Mouse (Mus musculus) cerebellum, adult 2 months (tissue): ENCODE measurements around the gene Cwc22. TPM values are rescaled to one million over a fixed set of nuclear protein-coding genes. Genes with fewer than 3 reads are reported as not detected.

ENCODE experiments used
- DNase-seq, 2 experiments: peaks; one replicate each; pipeline ENCODE4 v3.0.0; 2021
- H3K27ac ChIP-seq: fragments of 200-500 bp; 2 replicates; pipeline ENCODE4 v1.5.1; 2012; ENCODE audit warnings: low read length, control low read depth, inconsistent platforms; ENCODE audit not compliant: insufficient read depth
- H3K27me3 ChIP-seq: fragments of 200-500 bp; 2 replicates; pipeline ENCODE4 v1.6.1; 2012; ENCODE audit warnings: inconsistent platforms, mild to moderate bottlenecking, low read length, moderate library complexity; ENCODE audit not compliant: control insufficient read depth, insufficient read depth
- H3K4me1 ChIP-seq: fragments of 200-500 bp; 2 replicates; pipeline ENCODE4 v1.6.1; 2011; ENCODE audit warnings: low read length; ENCODE audit not compliant: control insufficient read depth, insufficient read depth
- H3K4me3 ChIP-seq: fragments of 200-500 bp; replicated peaks from 2 replicates; pipeline ENCODE3; 2011; ENCODE audit warnings: mild to moderate bottlenecking, low read depth, low read length, control low read depth; ENCODE audit not compliant: insufficient read depth
- CTCF ChIP-seq: fragments of 200-500 bp; IDR thresholded peaks from 2 replicates; pipeline ENCODE4 v1.5.1; 2011; ENCODE audit warnings: low read depth, mild to moderate bottlenecking, control low read depth, low read length, moderate library complexity, borderline replicate concordance; ENCODE audit not compliant: insufficient read depth
- POLR2A ChIP-seq: fragments of 200-500 bp; IDR thresholded peaks from 2 replicates; pipeline ENCODE4 v1.6.1; 2011; ENCODE audit warnings: low read length, control low read depth, borderline replicate concordance; ENCODE audit not compliant: insufficient read depth
- WGBS: fragments of 180-500 bp; shearing (Covaris S2); methylation state at CpG from one replicate; pipeline ENCODE4 v1.1.7; 2018; 5-methylcytosine and 5-hydroxymethylcytosine counted together
- polyA plus RNA-seq: library from polyadenylated mRNA; depleted of rRNA; stranded (reverse); fragments of >200 nt; gene quantifications from 2 replicates; pipeline ENCODE4 v1.2.3, GENCODE M21; 2012

Cwc22 gene
- polyA plus RNA-seq, 1 experiment: 30.3 TPM

DNA sequence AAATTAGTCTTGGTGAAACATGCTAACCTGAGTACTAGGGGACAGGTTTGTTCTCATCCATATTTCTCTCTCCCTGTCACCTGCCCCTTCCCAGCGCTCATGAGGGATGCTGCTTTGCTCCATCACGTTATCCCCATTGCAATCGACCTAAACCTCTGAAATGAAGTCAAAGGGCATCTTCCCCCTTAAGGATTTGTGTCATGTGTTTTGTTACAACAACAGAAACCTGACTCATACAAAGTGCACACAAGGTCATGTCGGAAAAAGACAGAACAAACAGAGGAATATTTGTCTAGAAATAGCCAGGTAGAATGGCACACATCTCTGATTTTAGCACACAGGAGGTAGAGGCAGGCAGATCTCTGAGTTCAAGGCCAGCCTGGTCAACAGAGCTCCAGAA lies 38.0 kb upstream of the Cwc22 start:
- TF ChIP-seq CTCF (no peak), POLR2A (no peak)
- no peaks in the 10 kb centered on the region for H3K4me1 ChIP-seq
- no peak for DNase-seq
- no peaks in the 10 kb centered on the region for H3K27me3 ChIP-seq
- H3K4me3 ChIP-seq: no peak overlapping the region
- 77% methylated on average over 4 of the region's 4 CpGs for WGBS
- H3K27ac ChIP-seq: no peak overlapping the region

GRCm38 (mm10) chr2:77981826-77982225 lies 35.7 kb upstream of the Cwc22 start:
- Histone ChIP-seq H3K27ac (no peak overlapping the region), H3K4me3 (no peak overlapping the region), H3K4me1 (no peaks in the 10 kb centered on the region), H3K27me3 (no peaks in the 10 kb centered on the region)
- 80% methylated on average over 4 of the region's 4 CpGs for WGBS
- DNase-seq: no peak
- TF ChIP-seq CTCF (no peak), POLR2A (no peak)

DNA sequence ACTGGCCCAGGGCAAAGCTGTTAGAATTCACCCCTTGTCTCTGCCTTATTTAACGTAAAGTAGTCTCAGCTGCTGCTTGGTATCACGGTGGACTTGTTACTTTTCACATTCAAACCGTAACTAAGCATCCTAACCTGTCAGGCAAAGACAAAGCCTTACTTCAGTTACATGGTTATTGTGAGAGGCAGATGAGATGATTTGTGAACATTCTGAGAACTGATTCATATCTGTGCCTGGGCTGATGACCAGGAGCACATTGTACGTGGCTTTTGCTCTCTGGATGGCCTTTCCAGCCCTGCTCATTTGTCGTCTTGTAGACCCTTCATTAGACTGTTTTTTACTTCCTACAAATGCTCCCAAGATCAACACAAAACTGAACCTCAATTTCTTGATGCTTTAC lies 34.5 kb upstream of the Cwc22 start:
- H3K27ac ChIP-seq: no peak overlapping the region
- no peak for DNase-seq
- WGBS: 91% methylated on average over 5 of the region's 5 CpGs
- H3K27me3 ChIP-seq: no peaks in the 10 kb centered on the region
- TF ChIP-seq POLR2A (no peak), CTCF (no peak)
- no peak overlapping the region for H3K4me3 ChIP-seq
- H3K4me1 ChIP-seq: no peaks in the 10 kb centered on the region

DNA sequence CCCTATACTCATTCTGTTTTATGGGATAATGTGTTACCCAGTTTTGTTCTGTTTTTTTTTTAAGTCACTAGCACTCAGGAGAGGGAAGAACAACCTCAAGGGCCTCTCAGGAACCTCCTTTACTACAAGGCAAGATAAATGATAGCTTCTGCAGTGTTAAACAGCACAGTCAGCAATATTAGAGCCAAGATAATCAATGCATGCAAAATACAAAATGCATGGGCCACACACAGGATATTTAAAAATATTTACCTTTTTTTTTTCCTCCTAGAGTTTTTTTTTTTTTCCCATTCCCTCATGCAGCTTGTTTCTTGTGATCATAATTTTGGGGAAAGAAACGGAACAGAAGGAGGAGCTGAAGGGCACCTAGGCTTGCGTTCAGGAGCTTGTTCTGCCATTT lies 33.3 kb upstream of the Cwc22 start:
- no peak for DNase-seq
- no peak overlapping the region for H3K4me3 ChIP-seq
- no peak for TF ChIP-seq POLR2A
- TF ChIP-seq CTCF: no peak
- WGBS: 91% methylated on average over 2 of the region's 2 CpGs
- no peaks in the 10 kb centered on the region for H3K4me1 ChIP-seq
- H3K27me3 ChIP-seq: no peaks in the 10 kb centered on the region
- no peak overlapping the region for H3K27ac ChIP-seq

- H3K27ac ChIP-seq: no peak overlapping the region
- 32% methylated on average over 8 of the region's 8 CpGs for WGBS
- no peak overlapping the region for H3K4me3 ChIP-seq
- TF ChIP-seq POLR2A (no peak), CTCF (no peak)
- H3K4me1 ChIP-seq: no peaks in the 10 kb centered on the region
- DNase-seq: no peak
- H3K27me3 ChIP-seq: no peaks in the 10 kb centered on the region
These were observed 32.9 kb upstream of the Cwc22 start for GRCm38 (mm10) chr2:77979081-77979480.

- H3K4me3 ChIP-seq: no peak overlapping the region
- no peak for DNase-seq
- no peak overlapping the region for H3K27ac ChIP-seq
- WGBS: 94% methylated on average over 3 of the region's 3 CpGs
- no peaks in the 10 kb centered on the region for H3K27me3 ChIP-seq
- no peaks in the 10 kb centered on the region for H3K4me1 ChIP-seq
- TF ChIP-seq POLR2A (no peak), CTCF (no peak)
These were observed 32.1 kb upstream of the Cwc22 start for GRCm38 (mm10) chr2:77978256-77978655.

DNA sequence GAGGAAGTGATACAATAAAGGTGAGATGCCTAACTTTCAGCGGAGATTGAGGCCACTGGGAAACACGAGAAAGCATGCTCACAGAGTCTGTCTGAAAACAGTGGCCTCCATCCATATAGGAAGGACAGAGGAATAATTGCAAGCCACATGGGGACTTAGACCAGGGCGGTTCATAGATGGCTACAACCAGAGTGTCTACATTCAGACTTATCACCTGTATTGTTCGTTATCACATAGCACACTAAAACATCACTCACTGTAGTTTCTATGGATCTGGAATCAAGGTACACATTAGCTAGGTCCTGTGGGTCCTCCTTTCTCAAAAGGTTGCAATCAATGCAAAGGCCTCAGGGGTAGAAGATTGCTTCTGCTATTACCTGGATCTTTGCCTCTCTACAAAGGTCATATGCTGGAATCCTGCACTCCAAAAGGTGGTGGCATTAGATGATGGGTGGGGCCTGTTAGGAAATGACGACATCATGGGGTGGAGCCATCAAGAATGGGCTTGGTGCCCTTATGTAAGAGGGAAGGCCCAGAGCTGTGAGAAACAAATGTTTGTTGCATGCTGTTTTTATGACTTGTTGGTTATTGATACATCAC lies 30.2 kb upstream of the Cwc22 start:
- H3K4me3 ChIP-seq: no peak overlapping the region
- H3K27ac ChIP-seq: no peak overlapping the region
- no peak for DNase-seq
- no peak for TF ChIP-seq POLR2A
- TF ChIP-seq CTCF: no peak
- H3K4me1 ChIP-seq: no peaks in the 10 kb centered on the region
- 94% methylated on average over 5 of the region's 5 CpGs for WGBS
- H3K27me3 ChIP-seq: no peaks in the 10 kb centered on the region

DNA sequence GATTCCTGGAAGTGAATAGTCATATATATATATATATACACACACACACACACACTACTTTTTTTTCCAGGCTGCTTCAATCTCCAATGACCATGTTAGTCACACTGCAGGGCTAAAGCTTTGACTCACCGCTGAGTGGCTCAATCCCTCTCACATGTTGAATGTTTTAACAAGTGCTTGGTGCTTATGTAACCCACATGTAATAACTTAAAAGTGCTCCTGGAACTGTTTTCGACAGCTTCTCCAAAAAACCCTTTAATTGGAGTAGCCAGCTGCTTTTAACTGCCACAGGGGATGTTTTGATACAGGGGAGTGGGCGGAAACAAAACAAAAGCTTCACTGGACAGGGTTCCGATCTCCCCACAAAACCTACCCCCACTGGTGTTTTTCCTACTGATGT lies 29.4 kb upstream of the Cwc22 start:
- no peak for TF ChIP-seq CTCF
- no peak for TF ChIP-seq POLR2A
- Histone ChIP-seq H3K27me3 (no peaks in the 10 kb centered on the region), H3K27ac (no peak overlapping the region), H3K4me1 (no peaks in the 10 kb centered on the region), H3K4me3 (no peak overlapping the region)
- 74% methylated on average over 4 of the region's 4 CpGs for WGBS
- no peak for DNase-seq
